Mouse (Mus musculus) adrenal gland, postnatal 25 days (tissue): ENCODE results near the gene Adtrp. TPM values are rescaled to one million over a fixed set of nuclear protein-coding genes. Genes with fewer than 3 reads are reported as not detected.

Source experiments
- DNase-seq: peaks from one replicate; pipeline ENCODE4 v3.0.0; 2021; ENCODE audit warnings: mixed read lengths
- long read RNA-seq: library from polyadenylated mRNA; stranded (forward); transcript quantifications from one replicate; pipeline ENCODE4 v2.0.0, GENCODE M21; 2021
- total RNA-seq: library from RNA; stranded (reverse); gene quantifications from 2 replicates; pipeline ENCODE4 v1.2.3, GENCODE M21; 2021

Adtrp gene
- 20.6 and 32.9 TPM in 2 replicates for total RNA-seq
- long read RNA-seq, partial matches to known transcripts, result 30 of 41 reads
- long read RNA-seq, other reads (novel, unspliced or antisense), result 9 of 41 reads

GRCm38 (mm10) chr13:41847516-41848126 is at the start of gene Adtrp:
TSS of gene Adtrp (minus strand) at chr13:41847684.
- peak; percentile 12 for DNase-seq

DNA sequence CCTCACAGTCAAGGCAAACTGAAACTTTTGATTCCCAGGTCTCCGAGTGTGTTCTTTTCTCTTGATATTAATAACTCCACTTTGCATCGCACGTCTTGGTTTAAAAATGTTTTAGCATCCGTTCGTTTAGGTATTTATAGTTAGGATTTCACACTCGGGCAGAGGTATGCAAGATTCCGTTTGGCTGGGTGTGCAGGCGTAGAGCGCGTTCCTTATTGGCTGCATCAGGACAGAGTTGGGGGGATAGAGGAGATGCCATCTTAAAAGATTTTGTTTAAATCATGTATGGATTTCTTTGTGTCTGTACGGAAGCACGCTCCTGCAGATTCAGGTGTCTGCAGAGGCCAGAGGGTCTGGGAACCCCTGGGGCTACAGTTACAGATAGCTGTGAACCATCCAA is 44.5 kb upstream of the Adtrp start:
- DNase-seq, result no peak

GRCm38 (mm10) chr13:41890618-41891017 is 43.1 kb upstream of the Adtrp start:
- DNase-seq, result no peak

- DNase-seq, result no peak
These were observed 42.7 kb upstream of the Adtrp start for GRCm38 (mm10) chr13:41890111-41890600.

GRCm38 (mm10) chr13:41888644-41889043 is 41.2 kb upstream of the Adtrp start:
- no peak for DNase-seq

- no peak for DNase-seq
These were observed 38.6 kb upstream of the Adtrp start for GRCm38 (mm10) chr13:41886120-41886519.

DNA sequence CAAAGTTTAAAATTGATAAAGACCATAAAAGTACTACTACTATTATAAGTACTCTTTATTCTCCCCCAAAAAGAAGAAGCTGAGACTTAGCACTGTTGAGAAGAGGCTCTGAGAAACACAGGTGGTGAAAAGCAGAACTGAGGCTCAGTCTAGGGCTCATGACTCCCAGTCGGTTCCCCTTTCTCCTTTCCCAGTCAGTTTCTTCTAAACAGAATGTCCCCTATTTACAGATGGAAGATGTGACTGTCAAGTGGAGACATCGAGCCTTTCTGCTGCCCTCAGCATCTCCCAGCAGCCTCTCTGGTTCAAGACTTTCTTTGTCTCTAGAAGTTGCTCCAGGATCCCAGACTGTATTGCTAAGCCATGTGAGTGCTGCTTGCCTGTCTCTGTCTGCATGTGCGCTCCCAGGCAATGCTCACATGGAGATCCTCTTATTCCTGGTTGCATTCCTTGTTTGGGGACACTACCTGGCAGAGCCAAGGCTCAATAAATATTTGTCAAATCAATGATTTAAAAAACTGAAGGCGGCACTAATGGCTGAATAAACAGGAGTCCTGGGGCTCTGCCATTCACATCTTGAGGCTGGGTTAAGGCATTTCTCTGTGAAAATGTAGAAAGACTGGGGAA is 36.3 kb upstream of the Adtrp start:
- DNase-seq, result no peak

GRCm38 (mm10) chr13:41881201-41881600 is 33.7 kb upstream of the Adtrp start:
- DNase-seq, result peak; percentile 46

- no peak for DNase-seq
These were observed 33.0 kb upstream of the Adtrp start for GRCm38 (mm10) chr13:41880525-41880924.

- no peak for DNase-seq
These were observed 25.2 kb upstream of the Adtrp start for GRCm38 (mm10) chr13:41872686-41873085.

DNA sequence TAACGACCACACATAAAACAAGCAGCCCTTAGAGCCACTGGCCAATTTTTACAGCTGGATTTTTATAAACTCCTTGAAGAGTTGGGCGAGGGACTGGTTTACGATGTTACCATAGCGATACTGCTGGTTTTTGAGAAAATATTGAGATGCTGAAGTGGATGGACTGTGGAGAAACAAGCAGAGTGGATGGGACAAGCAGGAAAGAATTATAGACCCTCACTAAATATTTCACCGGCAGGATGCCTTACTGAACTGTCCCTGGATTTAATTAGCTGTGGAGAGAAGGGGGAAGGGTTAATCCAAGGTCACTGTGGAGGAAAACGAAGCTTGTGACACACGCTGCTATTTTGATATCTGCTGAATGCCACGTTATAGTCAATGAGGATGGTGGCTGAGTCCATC is 24.7 kb upstream of the Adtrp start:
- no peak for DNase-seq

- no peak for DNase-seq
These were observed 20.0 kb upstream of the Adtrp start for GRCm38 (mm10) chr13:41867533-41867932.

GRCm38 (mm10) chr13:41865575-41865974 is 18.1 kb upstream of the Adtrp start:
- DNase-seq, result no peak

DNA sequence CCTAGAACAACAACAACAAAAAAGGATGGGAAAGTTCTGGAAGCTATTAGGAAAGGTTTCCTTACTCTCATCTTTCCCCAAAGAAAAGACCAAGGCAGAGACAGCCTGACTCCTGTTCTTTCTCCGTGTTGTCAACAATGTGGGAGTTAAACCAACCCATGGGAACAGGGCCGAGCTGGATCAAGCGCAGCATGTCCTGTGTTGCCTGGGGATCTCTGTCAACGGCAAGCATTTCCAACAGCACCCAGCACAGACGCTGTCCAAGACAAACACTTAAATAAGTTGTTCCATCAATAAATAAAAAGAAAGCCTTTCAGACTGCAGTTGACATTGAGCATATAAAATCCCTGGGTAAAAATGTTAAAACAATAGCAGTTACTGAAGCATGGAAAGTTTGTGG is 17.6 kb upstream of the Adtrp start:
- DNase-seq, result peak; percentile 9

- DNase-seq, result no peak
These were observed 13.3 kb upstream of the Adtrp start for GRCm38 (mm10) chr13:41860603-41861405.

DNA sequence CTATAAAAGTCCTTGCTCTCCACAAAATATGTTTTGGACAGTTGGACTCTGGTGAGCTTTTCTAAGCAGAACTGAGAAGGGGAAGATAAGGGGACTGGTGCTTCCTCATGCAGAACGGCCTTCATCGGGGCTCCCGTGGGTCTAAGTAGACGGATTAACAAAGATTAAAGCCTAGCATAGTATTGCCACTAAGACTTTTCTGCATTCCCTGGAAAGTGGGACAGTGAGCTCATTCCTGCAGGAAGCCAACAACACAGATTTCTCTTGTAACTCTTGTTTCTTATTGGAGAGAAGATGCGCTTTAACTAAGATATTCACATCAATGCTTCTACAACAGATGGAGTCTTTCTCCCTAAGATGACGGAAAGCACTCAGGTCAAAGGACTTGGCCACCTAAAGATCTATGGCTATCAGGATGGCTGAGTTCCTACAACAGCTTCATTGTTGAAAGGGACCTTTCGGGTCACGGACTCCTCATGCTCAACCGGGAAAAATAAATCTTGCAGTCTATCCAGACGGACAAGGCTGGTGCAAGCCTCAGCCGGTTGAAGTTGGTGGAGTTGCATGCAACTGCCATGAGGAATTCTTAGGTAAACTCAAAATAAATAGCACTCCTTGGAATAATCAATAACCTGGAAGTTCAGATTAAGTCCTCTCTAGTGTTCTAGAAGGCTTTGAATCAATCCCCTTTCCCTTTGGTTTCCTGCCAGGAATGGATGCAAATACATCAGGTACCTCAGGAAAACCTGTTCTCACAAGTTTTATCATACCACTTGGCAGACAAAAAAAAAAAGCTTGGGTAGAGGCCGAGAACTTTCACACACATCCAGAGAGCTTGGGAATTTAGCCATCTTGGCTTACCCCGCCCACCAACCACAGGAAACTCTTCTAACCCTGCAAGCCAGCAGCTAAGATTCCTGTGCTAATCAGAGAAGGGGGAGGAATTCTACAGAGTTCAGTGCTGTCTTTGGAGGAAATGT is 8.0 kb upstream of the Adtrp start:
- no peak for DNase-seq

- no peak for DNase-seq
These were observed 3.4 kb upstream of the Adtrp start for GRCm38 (mm10) chr13:41850727-41851378.

DNA sequence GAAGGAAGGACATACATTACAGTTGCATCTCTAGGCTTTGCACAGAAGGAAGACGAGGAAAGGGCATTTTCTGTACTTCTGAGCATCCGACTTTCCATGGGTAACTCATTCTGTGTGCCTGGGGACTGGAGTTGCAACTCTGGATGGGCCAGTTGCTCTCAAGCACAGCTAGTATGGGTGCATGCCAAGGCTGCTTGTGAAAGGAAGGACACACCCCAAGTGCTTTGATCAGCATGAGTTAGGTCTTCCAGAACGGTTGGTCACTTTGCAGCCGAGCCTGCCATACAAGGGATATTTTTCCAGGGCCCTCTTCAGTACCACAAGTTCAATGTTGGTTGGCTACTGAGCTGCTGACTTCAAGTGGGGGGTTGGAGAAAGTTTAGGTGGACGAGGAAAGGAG is 968 bp downstream of the Adtrp start:
- DNase-seq, result peak; percentile 8

DNA sequence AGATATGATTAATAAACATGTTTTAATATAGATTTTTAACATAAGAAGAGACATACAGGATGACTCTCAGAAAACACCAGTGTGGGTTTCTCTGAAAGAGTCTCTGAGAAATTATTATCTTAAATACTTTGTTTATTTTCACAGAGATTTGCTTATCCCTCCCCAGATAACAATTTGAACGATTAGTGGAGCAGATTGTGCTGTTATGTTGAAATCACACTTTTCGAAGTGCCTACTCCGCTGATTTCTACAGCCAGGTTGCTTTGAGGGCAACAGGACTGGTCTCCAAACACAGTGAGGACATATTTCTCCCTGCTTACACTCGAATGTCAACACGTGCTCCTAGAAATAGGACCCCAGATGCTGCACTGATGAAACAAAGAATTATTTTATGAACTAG is 2.5 kb downstream of the Adtrp start:
- DNase-seq, result no peak

- no peak for DNase-seq
These were observed 3.4 kb downstream of the Adtrp start for GRCm38 (mm10) chr13:41844071-41844470.

GRCm38 (mm10) chr13:41833614-41834139 is 13.8 kb downstream of the Adtrp start:
- no peak for DNase-seq
